Mouse (Mus musculus): Measurements from ENCODE around the gene Vps37c.

DNA sequence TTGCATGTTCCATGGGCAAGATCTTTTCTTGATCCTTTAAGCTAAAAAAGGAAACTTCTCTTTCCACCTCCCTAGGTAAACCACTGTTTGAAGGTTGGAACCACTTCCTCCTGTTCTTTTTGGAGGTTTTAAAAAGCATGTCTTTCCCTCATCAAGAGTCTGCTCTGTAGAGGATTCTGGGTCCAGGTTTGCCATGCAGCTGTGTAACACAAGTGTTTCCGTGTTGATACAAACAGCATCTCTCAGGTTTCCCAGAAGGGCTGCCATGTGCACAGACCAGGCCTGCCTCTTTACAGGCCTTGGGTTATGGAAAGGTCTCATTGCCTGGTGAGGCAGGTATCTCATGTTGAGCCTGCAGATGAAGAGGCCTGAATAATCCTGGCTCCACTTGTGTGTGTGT lies 63.1 kb downstream of the Vps37c start:
- TF ChIP-seq POLR2A (IDR thresholded peaks at IDR 0.05; ENCODE audit: low read depth, low read length) (no peak), CTCF (conservative IDR thresholded peaks at IDR 0.05; ENCODE audit: insufficient read depth, insufficient read length, low read depth, low read length) (no peak)
